Mouse (Mus musculus) kidney, adult 8-10 months (tissue): ENCODE data around the gene Xrcc3.

Source experiments
- DNase-seq, 2 experiments: peaks; one replicate each; pipeline ENCODE4 v3.0.0; 2022

Xrcc3 gene

DNA sequence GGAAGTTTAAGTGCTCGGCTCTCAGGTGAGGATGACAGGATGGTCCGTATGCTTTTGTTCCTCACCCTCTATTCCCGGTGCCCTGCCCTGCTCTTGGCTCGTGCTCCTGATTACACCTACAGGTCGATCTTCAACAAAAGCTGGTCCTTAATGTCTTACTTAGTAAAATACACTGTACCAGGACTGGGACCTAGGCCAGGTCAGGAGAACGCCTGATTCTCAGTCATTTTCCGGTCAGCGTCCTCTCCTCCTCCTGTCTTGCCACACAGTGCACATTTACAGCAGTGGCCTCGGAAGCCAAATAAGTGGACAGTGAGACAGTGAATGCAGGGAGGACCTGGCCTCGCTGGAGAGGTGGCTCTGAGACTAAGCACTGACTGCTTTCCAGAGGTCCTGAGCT, 43.0 kb downstream of the Xrcc3 start:
- peak in 1 of 2 experiments; percentile 62 for DNase-seq

GRCm38 (mm10) chr12:111769816-111770577, 43.7 kb downstream of the Xrcc3 start:
- no peak for DNase-seq

DNA sequence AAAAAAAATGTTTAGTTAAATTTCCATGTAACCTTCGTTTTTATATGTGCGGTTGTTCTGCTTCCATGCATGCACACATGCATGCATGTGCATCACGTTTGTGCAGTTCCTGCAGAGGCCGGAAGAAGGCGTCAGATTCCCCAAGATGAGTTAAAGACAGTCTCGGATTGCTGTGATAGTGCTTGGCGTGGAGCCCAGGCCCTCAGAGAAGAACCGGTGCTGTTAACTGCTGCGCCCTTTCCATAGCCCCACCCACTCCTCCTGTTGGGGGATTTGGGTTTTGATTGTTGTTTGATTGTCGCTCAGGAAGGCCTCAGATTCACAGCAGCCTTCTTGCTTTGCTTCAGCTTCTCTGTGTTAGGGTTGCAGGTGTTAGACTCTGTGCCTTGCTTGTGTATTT, 44.4 kb downstream of the Xrcc3 start:
- peak in 1 of 2 experiments; percentile 51 for DNase-seq

- no peak for DNase-seq
These were observed 45.2 kb downstream of the Xrcc3 start for GRCm38 (mm10) chr12:111768322-111768928.

- DNase-seq: no peak
These were observed 47.1 kb downstream of the Xrcc3 start for GRCm38 (mm10) chr12:111766313-111767236.

GRCm38 (mm10) chr12:111762620-111763280, 50.9 kb downstream of the Xrcc3 start:
- DNase-seq: no peak

- DNase-seq: no peak
These were observed 53.3 kb downstream of the Xrcc3 start for GRCm38 (mm10) chr12:111760306-111760908.

GRCm38 (mm10) chr12:111759176-111760061, 54.3 kb downstream of the Xrcc3 start:
- DNase-seq: peak in 1 of 2 experiments; percentile 39

GRCm38 (mm10) chr12:111758381-111759175, 55.1 kb downstream of the Xrcc3 start, which contains the start of gene Klc1:
TSS of gene Klc1 (plus strand) at chr12:111758849.
- DNase-seq: peak; percentile 49 to 63

DNA sequence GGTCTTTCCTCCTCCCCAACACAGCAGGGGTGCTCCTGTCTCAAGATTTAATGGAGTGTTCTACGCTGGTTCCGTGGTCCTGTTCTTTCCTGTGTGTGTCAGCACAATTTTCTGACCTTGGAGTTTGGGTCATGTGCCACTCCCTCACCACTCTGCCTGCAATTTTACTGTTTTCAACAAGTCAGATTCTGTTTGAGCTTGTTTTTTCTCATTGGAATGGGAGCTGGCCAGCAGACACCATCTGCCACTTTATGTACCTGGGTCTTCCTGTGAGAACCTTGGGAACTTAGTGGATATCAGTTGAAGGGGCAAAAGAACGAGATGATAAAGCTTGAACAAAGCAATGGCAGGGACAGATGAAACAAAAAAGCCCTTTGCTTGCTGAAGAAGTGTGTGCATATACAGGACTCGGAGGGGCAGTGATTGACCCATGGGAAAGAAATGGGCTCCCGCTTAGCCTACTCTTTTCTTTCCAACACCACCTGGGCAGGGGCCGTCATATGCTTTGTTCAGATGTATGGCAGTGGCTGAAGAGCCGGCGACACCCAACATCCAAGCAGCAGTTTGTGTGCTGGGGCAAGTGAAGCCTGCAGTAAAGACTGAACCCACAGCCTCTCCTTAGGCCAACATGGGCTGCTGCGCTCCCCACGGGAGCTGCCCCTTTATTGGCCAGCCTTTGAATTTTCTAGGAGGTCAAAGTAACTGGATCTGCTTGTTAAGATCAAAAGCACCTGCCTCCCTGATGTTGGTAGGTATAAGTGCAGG, 55.9 kb downstream of the Xrcc3 start:
- no peak for DNase-seq

DNA sequence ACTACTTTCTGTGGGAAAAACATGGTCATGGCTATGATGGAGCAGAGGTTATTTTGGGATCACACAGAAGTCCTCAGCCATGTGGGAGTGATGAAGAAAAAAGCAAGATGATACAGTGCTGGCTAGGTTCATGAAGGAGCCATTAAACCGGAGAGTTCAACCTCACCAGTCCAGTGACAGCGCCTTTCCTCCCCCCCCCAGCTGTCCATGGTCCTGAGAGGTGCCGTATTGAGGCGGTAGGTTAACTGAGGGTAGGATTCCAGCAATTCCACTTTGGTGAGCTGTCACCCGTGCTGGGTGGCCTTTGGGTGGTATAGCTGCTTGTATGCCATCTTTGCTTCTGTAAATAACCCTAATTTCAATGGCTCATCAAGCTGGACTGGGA, 57.0 kb downstream of the Xrcc3 start:
- DNase-seq: no peak

- DNase-seq: no peak
These were observed 57.5 kb downstream of the Xrcc3 start for GRCm38 (mm10) chr12:111756082-111756697.

GRCm38 (mm10) chr12:111755231-111755630, 58.4 kb downstream of the Xrcc3 start:
- no peak for DNase-seq

DNA sequence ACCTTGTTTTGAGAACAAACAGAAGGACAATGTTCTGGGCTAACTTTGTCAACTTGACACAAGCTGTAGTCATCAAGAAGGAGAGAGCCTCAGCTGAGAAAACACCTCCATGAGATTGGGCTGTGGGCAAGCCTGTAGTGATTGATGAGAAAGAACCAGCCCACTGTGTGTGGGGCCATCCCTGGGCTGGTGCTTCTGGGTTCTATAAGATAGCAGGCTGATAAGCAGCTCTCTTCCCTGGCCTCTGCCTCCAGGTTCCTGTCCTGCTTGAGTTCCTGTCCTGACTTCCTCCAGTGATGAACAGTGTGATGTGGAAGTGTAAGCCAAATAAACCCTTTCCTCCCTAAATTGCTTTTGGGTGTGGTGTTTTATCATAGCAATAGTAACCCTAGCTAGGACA, 59.0 kb downstream of the Xrcc3 start:
- no peak for DNase-seq

GRCm38 (mm10) chr12:111753347-111753746, 60.3 kb downstream of the Xrcc3 start:
- DNase-seq: no peak
